Mouse (Mus musculus): ENCODE measurements around the gene Iffo2. TPM values are rescaled to one million over a fixed set of nuclear protein-coding genes. Genes with fewer than 3 reads are reported as not detected.

The Iffo2 gene
- polyA plus RNA-seq, 1 experiment from 2014 or later = 2.0 TPM

DNA sequence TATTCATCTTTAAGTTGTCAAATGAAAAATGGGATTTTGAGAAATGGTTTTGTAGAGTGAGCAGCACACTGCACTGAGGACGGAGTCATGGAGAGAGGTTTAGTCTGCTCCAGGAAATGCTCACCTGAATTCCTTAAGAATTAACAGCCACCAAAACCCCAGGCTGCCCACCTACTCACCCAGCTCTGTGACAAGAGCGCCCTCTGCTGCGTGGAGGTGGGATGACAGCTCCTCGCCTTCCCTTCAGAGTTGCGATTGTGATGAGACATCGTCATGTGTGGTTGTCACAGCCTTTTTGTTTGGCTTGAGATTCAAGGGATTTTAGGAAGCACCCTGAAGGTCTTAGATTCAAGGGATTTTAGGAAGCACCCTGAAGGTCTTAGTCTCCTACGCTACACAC lies 106.0 kb downstream of the Iffo2 start:
- peaks cover 59% of the 10 kb centered on the region for H3K27me3 ChIP-seq (replicated peaks; ENCODE audit: control insufficient read depth, insufficient read depth, low read length)
- H3K9ac ChIP-seq (ENCODE audit: low read depth, low read length) = no peak overlapping the region
- WGBS = 30% methylated on average over 7 of the region's 7 CpGs
- no peak overlapping the region for H3K27ac ChIP-seq (ENCODE audit: low read length)
- no peaks in the 10 kb centered on the region for H3K36me3 ChIP-seq (ENCODE audit: control insufficient read depth, insufficient read depth, low read length)
- no peak for ATAC-seq
- H3K4me1 ChIP-seq (ENCODE audit: control insufficient read depth, insufficient read depth, low read length) = peaks cover 3% of the 10 kb centered on the region
- H3K4me3 ChIP-seq (ENCODE audit: low read length) = no peak overlapping the region
- H3K4me2 ChIP-seq (ENCODE audit: low read depth, low read length) = no peak overlapping the region
- H3K9me3 ChIP-seq (ENCODE audit: control insufficient read depth, low read length) = no peaks in the 10 kb centered on the region

GRCm38 (mm10) chr4:139637847-139638246 lies 107.5 kb downstream of the Iffo2 start:
- 75% methylated on average over 9 of the region's 9 CpGs for WGBS
- Histone ChIP-seq H3K4me3 (ENCODE audit: low read length) (no peak overlapping the region), H3K27ac (ENCODE audit: low read length) (no peak overlapping the region), H3K36me3 (ENCODE audit: control insufficient read depth, insufficient read depth, low read length) (no peaks in the 10 kb centered on the region), H3K9me3 (ENCODE audit: control insufficient read depth, low read length) (no peaks in the 10 kb centered on the region), H3K9ac (ENCODE audit: low read depth, low read length) (no peak overlapping the region), H3K27me3 (replicated peaks; ENCODE audit: control insufficient read depth, insufficient read depth, low read length) (peaks cover 51% of the 10 kb centered on the region), H3K4me1 (ENCODE audit: control insufficient read depth, insufficient read depth, low read length) (peaks cover 15% of the 10 kb centered on the region), H3K4me2 (ENCODE audit: low read depth, low read length) (no peak overlapping the region)
- ATAC-seq = peak; percentile 34; the same call in 1 of the 2 replicates

GRCm38 (mm10) chr4:139638356-139638755 lies 108.0 kb downstream of the Iffo2 start:
- no peak overlapping the region for H3K4me3 ChIP-seq (ENCODE audit: low read length)
- ATAC-seq = no peak
- no peaks in the 10 kb centered on the region for H3K9me3 ChIP-seq (ENCODE audit: control insufficient read depth, low read length)
- 92% methylated on average over 16 of the region's 16 CpGs for WGBS
- H3K27me3 ChIP-seq (replicated peaks; ENCODE audit: control insufficient read depth, insufficient read depth, low read length) = peaks cover 50% of the 10 kb centered on the region
- no peaks in the 10 kb centered on the region for H3K36me3 ChIP-seq (ENCODE audit: control insufficient read depth, insufficient read depth, low read length)
- no peak overlapping the region for H3K9ac ChIP-seq (ENCODE audit: low read depth, low read length)
- H3K27ac ChIP-seq (ENCODE audit: low read length) = no peak overlapping the region
- peaks cover 15% of the 10 kb centered on the region for H3K4me1 ChIP-seq (ENCODE audit: control insufficient read depth, insufficient read depth, low read length)
- H3K4me2 ChIP-seq (ENCODE audit: low read depth, low read length) = no peak overlapping the region

DNA sequence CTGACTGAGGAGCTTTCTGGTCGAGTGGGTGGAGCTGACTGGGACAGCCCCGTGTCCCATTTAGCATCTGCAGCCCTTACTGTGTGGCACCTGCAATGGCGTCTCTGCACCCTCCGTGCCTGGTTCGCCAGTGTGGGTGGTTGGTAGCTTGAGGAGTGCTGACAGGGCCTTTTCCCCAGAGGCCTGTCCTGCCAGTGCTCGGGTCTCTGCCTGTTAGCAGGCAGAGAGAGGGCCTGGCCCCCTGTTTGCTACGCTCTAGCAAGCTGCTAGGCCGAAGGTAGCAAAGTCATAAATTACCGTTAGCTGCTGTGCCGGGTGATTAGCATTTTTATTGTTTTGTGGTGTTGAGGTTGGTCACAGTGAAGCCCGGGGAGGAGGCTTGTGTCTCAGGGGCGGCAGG lies 109.5 kb downstream of the Iffo2 start:
- no peak for ATAC-seq
- Histone ChIP-seq H3K4me3 (ENCODE audit: low read length) (no peak overlapping the region), H3K4me2 (ENCODE audit: low read depth, low read length) (no peak overlapping the region), H3K4me1 (ENCODE audit: control insufficient read depth, insufficient read depth, low read length) (peaks cover 15% of the 10 kb centered on the region), H3K27me3 (replicated peaks; ENCODE audit: control insufficient read depth, insufficient read depth, low read length) (peaks cover 37% of the 10 kb centered on the region), H3K9ac (ENCODE audit: low read depth, low read length) (no peak overlapping the region), H3K36me3 (ENCODE audit: control insufficient read depth, insufficient read depth, low read length) (no peaks in the 10 kb centered on the region), H3K27ac (ENCODE audit: low read length) (no peak overlapping the region), H3K9me3 (ENCODE audit: control insufficient read depth, low read length) (no peaks in the 10 kb centered on the region)
- WGBS = 31% methylated on average over 12 of the region's 12 CpGs

DNA sequence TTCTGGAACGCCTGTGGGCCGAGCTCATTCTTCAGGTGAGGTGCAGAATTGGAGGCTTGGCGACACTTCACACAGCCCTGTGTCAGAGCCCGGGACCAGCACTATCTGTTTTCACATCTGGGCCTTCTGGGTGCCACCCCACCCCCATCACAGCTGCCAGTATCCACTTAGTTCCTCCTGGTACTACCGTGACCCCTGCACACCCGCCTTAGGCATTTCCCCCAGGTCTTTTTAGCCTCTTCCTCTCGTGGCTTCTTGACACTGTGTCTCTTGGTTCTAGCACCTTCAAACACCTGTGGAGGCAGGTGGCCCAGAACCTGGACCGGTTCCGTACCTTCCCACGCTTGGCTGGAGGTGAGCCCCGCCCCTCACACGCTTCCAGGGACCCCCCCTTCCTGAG lies 110.0 kb downstream of the Iffo2 start:
- Histone ChIP-seq H3K9ac (ENCODE audit: low read depth, low read length) (no peak overlapping the region), H3K4me1 (ENCODE audit: control insufficient read depth, insufficient read depth, low read length) (peaks cover 15% of the 10 kb centered on the region), H3K27me3 (replicated peaks; ENCODE audit: control insufficient read depth, insufficient read depth, low read length) (peaks cover 32% of the 10 kb centered on the region), H3K27ac (ENCODE audit: low read length) (no peak overlapping the region), H3K9me3 (ENCODE audit: control insufficient read depth, low read length) (no peaks in the 10 kb centered on the region), H3K4me2 (ENCODE audit: low read depth, low read length) (no peak overlapping the region), H3K36me3 (ENCODE audit: control insufficient read depth, insufficient read depth, low read length) (no peaks in the 10 kb centered on the region), H3K4me3 (ENCODE audit: low read length) (no peak overlapping the region)
- ATAC-seq = no peak
- 55% methylated on average over 12 of the region's 12 CpGs for WGBS

DNA sequence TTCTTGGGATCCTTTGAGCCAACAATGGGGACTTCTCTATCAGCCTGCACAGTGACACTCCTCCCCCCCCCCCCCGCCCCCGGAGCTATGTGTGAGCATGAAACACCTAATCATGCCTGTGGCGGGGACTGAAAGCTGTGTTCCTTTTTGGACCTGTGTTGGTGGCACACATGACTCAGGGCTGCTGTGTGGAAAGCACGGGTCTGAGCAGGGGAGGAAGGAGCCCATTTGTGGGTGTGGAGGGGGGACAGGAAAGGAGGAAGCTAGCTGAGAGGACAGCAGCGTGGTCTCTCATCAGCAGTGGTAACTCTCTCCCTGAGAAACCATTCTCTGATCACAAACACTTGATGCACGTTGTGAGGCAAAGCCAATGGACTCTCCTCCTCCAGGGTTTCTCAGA lies 110.4 kb downstream of the Iffo2 start:
- no peaks in the 10 kb centered on the region for H3K9me3 ChIP-seq (ENCODE audit: control insufficient read depth, low read length)
- no peak overlapping the region for H3K4me2 ChIP-seq (ENCODE audit: low read depth, low read length)
- no peak for ATAC-seq
- no peak overlapping the region for H3K27ac ChIP-seq (ENCODE audit: low read length)
- no peak overlapping the region for H3K9ac ChIP-seq (ENCODE audit: low read depth, low read length)
- H3K27me3 ChIP-seq (replicated peaks; ENCODE audit: control insufficient read depth, insufficient read depth, low read length) = peaks cover 28% of the 10 kb centered on the region
- no peak overlapping the region for H3K4me3 ChIP-seq (ENCODE audit: low read length)
- 54% methylated on average over 6 of the region's 6 CpGs for WGBS
- H3K36me3 ChIP-seq (ENCODE audit: control insufficient read depth, insufficient read depth, low read length) = no peaks in the 10 kb centered on the region
- H3K4me1 ChIP-seq (ENCODE audit: control insufficient read depth, insufficient read depth, low read length) = peaks cover 15% of the 10 kb centered on the region

DNA sequence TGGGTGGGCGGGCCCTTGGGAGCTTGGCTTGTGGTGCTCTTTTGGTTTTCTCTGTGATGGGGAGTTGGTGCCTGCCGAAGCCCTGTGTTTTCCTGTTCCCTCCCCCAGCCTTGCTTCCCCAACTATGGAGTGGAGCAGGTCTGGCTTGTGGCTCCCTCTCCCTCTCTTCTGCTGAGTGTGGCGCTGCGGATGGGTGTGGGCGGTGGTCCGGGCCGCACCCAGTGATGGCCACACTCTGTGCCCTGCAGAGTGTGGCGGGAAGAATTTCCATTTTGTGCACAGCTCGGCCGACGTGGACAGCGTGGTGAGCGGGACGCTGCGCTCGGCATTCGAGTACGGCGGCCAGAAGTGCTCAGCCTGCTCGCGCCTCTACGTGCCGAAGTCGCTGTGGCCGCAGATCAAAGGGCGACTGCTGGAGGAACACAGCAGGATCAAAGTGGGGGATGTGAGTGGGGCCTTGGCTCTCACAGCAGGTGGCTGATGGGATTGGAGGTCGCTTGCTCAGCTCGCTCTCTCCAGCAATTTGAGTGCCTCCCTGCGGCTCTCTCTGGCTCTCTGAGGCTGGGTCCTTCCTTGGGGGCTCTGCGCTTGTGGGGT lies 111.6 kb downstream of the Iffo2 start:
- no peak overlapping the region for H3K27ac ChIP-seq (ENCODE audit: low read length)
- H3K4me1 ChIP-seq (ENCODE audit: control insufficient read depth, insufficient read depth, low read length) = peaks cover 15% of the 10 kb centered on the region
- peaks cover 24% of the 10 kb centered on the region for H3K27me3 ChIP-seq (replicated peaks; ENCODE audit: control insufficient read depth, insufficient read depth, low read length)
- WGBS = 6% methylated on average over 30 of the region's 30 CpGs
- peak overlapping the region; percentile 32 for H3K4me3 ChIP-seq (ENCODE audit: low read length)
- peak; percentile 43 for ATAC-seq
- H3K36me3 ChIP-seq (ENCODE audit: control insufficient read depth, insufficient read depth, low read length) = no peaks in the 10 kb centered on the region; the same call in 1 of the 2 replicates
- H3K9me3 ChIP-seq (ENCODE audit: control insufficient read depth, low read length) = no peaks in the 10 kb centered on the region
- H3K4me2 ChIP-seq (ENCODE audit: low read depth, low read length) = peak overlapping the region; percentile 50
- H3K9ac ChIP-seq (ENCODE audit: low read depth, low read length) = peak overlapping the region; percentile 14

GRCm38 (mm10) chr4:139643972-139644371 lies 113.6 kb downstream of the Iffo2 start:
- Histone ChIP-seq H3K4me3 (ENCODE audit: low read length) (no peak overlapping the region), H3K4me2 (ENCODE audit: low read depth, low read length) (no peak overlapping the region)

GRCm38 (mm10) chr4:139646916-139647315 lies 116.6 kb downstream of the Iffo2 start:
- Histone ChIP-seq H3K27me3 (replicated peaks; ENCODE audit: control insufficient read depth, insufficient read depth, low read length) (no peaks in the 10 kb centered on the region; the same call in 1 of the 2 replicates), H3K4me1 (ENCODE audit: control insufficient read depth, insufficient read depth, low read length) (peaks cover 19% of the 10 kb centered on the region), H3K4me3 (ENCODE audit: low read length) (no peak overlapping the region), H3K27ac (ENCODE audit: low read length) (no peak overlapping the region), H3K36me3 (ENCODE audit: control insufficient read depth, insufficient read depth, low read length) (no peaks in the 10 kb centered on the region; the same call in 1 of the 2 replicates), H3K4me2 (ENCODE audit: low read depth, low read length) (no peak overlapping the region), H3K9ac (ENCODE audit: low read depth, low read length) (no peak overlapping the region), H3K9me3 (ENCODE audit: control insufficient read depth, low read length) (no peaks in the 10 kb centered on the region)
- WGBS = 86% methylated on average over 7 of the region's 7 CpGs
- no peak for ATAC-seq

More at GRCm38 (mm10) chr4:139643972-139644371, 113.6 kb downstream of the Iffo2 start:
- H3K27me3 ChIP-seq (replicated peaks; ENCODE audit: control insufficient read depth, insufficient read depth, low read length) = peaks cover 20% of the 10 kb centered on the region
- no peak overlapping the region for H3K9ac ChIP-seq (ENCODE audit: low read depth, low read length)
- H3K9me3 ChIP-seq (ENCODE audit: control insufficient read depth, low read length) = no peaks in the 10 kb centered on the region
- no peaks in the 10 kb centered on the region; the same call in 1 of the 2 replicates for H3K36me3 ChIP-seq (ENCODE audit: control insufficient read depth, insufficient read depth, low read length)
- ATAC-seq = peak; percentile 31; the same call in 1 of the 2 replicates
- H3K27ac ChIP-seq (ENCODE audit: low read length) = no peak overlapping the region
- 18% methylated on average over 9 of the region's 9 CpGs for WGBS
- peaks cover 15% of the 10 kb centered on the region for H3K4me1 ChIP-seq (ENCODE audit: control insufficient read depth, insufficient read depth, low read length)
